Mouse (Mus musculus) adipocyte (in vitro differentiated cells): Measurements from ENCODE around the gene Ppp1ca.

Experiments used
- DNase-seq: peaks from one replicate; pipeline ENCODE4 v3.0.0-alpha.2; 2016; ENCODE audit warnings: low spot score

The Ppp1ca gene

DNA sequence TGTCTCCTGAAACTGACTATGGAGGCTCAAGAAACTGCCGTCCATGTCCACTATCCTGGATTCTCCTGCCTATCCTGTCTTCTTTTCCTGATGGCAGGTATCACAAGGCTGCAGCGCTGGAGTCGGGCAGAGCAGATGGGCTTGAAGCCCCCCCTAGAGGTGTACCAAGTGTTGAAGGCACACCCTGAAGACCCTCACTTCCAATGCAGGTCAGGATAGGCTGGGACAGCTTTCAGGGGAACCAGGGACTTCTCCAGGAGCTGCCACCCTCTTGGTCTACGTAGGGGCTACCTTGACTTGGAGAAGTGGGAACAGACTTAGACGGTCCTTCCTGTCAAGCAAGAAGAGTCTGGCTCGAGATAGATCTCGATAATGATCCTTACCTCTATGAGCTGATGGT, 40.8 kb downstream of the Ppp1ca start:
- no peak for DNase-seq

DNA sequence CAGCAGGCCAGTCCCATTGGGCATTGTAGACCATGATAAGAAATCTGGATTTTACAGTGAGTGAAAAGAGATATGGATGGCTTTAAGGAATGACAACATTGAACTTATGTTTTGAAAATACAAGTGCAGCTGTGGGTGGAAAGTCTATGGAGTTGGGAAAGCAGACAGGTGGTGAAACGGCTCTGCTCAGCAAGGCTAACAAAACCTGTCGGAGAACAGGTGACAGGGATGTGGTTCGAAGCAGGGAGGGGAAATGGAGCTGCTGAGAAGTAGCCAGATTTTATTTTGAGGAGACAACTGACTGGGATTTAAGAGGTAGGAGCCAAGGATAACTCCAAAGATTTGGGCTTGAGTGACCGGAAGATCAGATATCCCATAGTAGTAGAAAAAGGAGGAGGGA, 42.7 kb downstream of the Ppp1ca start:
- DNase-seq, result no peak

DNA sequence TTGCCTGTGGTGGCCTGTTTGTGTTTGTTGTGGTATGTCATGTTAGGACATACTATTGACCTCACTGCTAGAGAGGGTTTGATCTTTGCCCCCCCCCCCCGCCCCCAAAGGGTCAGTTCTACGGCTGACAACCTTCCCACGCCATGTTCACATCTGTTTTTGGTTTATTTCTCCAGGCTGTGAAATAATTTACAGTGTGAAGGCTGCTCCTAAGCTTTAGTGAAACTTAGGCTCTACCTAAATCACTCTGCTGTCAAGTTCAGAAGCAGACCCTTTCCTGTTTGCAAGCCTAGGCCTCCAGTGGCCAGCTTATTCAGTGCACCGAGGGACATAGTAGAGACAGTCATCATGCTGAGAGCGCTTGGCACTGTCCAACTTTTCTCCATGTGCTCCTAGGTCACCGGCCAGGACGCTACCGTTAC, 48.4 kb downstream of the Ppp1ca start:
- no peak for DNase-seq

DNA sequence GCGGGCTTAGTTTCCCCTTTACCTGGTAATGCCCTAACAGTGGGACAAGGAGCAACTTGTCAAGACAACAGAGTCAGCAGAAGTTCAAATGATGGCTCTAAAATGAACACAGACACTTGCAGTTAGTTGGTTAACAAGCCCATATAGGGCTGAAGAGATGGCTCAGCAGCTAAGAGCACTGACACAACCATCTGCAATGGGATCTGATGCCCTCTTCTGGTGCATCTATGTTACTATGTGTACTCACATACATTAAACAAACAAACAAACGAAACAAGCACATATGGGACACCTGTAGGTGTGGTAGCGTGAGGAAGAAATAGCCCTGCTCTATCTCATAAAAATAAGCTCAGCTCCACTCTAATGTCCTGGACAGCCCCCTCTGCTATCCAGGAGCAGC, 50.6 kb downstream of the Ppp1ca start:
- DNase-seq, result no peak

DNA sequence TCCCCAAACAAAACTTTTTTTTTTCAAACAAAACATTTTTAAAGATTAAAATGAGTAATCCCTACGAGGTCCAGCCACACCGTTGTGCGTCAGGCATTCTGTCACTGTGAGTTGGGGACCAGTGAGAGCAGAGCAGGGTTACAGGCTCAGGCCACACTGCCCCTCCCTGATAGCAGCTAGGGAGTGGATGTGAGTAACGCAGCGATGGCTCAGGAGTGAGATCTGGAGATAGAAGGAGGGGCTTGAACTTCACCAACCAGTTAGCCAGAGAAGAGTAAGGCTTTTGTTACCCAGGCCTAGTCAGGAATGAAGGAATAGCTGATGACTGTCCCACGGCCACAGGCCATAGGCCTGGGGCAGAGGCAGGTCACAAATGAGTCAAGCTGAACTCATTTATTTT, 52.9 kb downstream of the Ppp1ca start:
- no peak for DNase-seq
